Mouse (Mus musculus) intestine, embryonic 16.5 days (tissue): Measurements from ENCODE around the gene Cpne5. TPM values are rescaled to one million over a fixed set of nuclear protein-coding genes. Genes with fewer than 3 reads are reported as not detected.

Source experiments
- ATAC-seq: fragments of 200-750 bp; cut with Nextera tagmentation; 2 replicates; pipeline ENCODE4 v1.8.0; 2017; ENCODE audit warnings: moderate TSS enrichment, moderate library complexity
- H3K27ac ChIP-seq: fragments of 300-500 bp; sonication (generic); 2 replicates; pipeline ENCODE4 v1.5.1; 2014; ENCODE audit warnings: mild to moderate bottlenecking, low read length
- H3K27me3 ChIP-seq: fragments of 300-500 bp; sonication (generic); replicated peaks from 2 replicates; pipeline ENCODE4 v1.6.1; 2014; ENCODE audit warnings: low read length, control low read depth, mixed read lengths; ENCODE audit not compliant: control insufficient read depth, insufficient read depth
- H3K36me3 ChIP-seq: fragments of 300-500 bp; sonication (generic); 2 replicates; pipeline ENCODE4 v1.6.1; 2014; ENCODE audit warnings: low read length, control low read depth; ENCODE audit not compliant: control insufficient read depth, insufficient read depth
- H3K4me1 ChIP-seq: fragments of 300-500 bp; sonication (generic); 2 replicates; pipeline ENCODE4 v1.6.1; 2014; ENCODE audit warnings: low read length, control low read depth, mixed read lengths; ENCODE audit not compliant: control insufficient read depth, insufficient read depth
- H3K4me2 ChIP-seq: fragments of 300-500 bp; sonication (generic); 2 replicates; pipeline ENCODE4 v1.6.1; 2014; ENCODE audit warnings: low read depth, low read length, control low read depth
- H3K4me3 ChIP-seq: fragments of 300-500 bp; sonication (generic); 2 replicates; pipeline ENCODE4 v1.5.1; 2014; ENCODE audit warnings: mild to moderate bottlenecking, low read length
- H3K9ac ChIP-seq: fragments of 300-500 bp; sonication (generic); 2 replicates; pipeline ENCODE4 v1.6.1; 2014; ENCODE audit warnings: low read depth, low read length
- H3K9me3 ChIP-seq: fragments of 300-500 bp; sonication (generic); 2 replicates; pipeline ENCODE4 v1.6.1; 2016; ENCODE audit warnings: low read length, control low read depth; ENCODE audit not compliant: control insufficient read depth
- WGBS: fragments of 180-500 bp; shearing (Covaris S2); extraction: QIAGEN DNeasy Blood & Tissue Kit; methylation state at CpG from one replicate; pipeline ENCODE4 v1.1.7; 2014; 5-methylcytosine and 5-hydroxymethylcytosine counted together
- polyA plus RNA-seq: library from polyadenylated mRNA; unstranded; fragments of >200 nt; fragmentation: Nextera tagmentation; extraction: Ambion mirVana; gene quantifications from 2 replicates; pipeline ENCODE4 v1.2.1, GENCODE M21; 2015

The Cpne5 gene
- polyA plus RNA-seq, 1 experiment from 2014 or later = 5.9 TPM

DNA sequence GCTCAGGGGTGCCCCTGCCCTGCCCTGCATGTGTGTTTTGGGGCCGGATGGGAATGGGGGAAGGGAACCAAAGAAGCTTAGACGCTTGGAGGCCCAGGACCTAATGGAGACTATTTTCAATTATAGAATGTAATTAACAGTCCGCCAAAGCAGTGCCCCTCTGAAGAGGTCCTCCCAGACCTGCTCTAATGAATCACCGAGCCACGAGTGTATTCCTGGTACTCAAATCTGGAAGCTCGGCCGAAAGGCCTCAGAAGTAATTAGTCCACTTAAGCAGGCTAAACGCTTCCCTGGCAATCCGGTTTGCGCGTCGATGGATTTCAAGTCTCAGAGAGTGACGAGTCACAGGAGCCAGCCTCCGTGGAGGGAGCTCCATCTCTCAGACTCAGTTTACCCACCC lies 17.3 kb downstream of the Cpne5 start:
- Histone ChIP-seq H3K9me3 (no peaks in the 10 kb centered on the region), H3K4me2 (no peak overlapping the region), H3K36me3 (no peaks in the 10 kb centered on the region; the same call in 1 of the 2 replicates), H3K27me3 (no peaks in the 10 kb centered on the region), H3K4me1 (no peaks in the 10 kb centered on the region), H3K9ac (no peak overlapping the region), H3K4me3 (no peak overlapping the region), H3K27ac (no peak overlapping the region)
- WGBS = 76% methylated on average over 14 of the region's 14 CpGs
- ATAC-seq = no peak

DNA sequence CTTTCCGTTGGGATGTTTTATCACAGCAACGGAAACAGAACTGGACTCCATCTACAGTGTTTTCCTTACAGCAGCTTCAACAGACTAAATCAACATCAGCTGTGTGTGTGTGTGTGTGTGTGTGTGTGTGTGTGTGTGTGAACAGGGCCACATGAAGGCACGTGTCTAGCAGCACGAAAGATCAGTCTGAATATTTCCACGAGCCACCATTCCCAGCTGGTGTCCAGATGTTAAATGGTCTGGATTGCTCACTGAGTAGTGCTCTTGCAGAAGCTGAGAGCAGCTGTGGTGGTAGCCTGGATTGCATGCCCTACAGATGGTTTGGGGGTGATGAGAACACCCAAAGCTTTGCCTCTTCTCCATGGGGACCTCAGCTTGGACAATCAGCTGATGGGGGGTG lies 19.9 kb downstream of the Cpne5 start:
- H3K27me3 ChIP-seq = no peaks in the 10 kb centered on the region
- H3K4me3 ChIP-seq = no peak overlapping the region
- 53% methylated on average over 5 of the region's 5 CpGs for WGBS
- no peaks in the 10 kb centered on the region for H3K9me3 ChIP-seq
- H3K9ac ChIP-seq = no peak overlapping the region
- ATAC-seq = no peak
- H3K27ac ChIP-seq = no peak overlapping the region
- H3K36me3 ChIP-seq = no peaks in the 10 kb centered on the region
- H3K4me2 ChIP-seq = no peak overlapping the region
- peaks cover 6% of the 10 kb centered on the region for H3K4me1 ChIP-seq

DNA sequence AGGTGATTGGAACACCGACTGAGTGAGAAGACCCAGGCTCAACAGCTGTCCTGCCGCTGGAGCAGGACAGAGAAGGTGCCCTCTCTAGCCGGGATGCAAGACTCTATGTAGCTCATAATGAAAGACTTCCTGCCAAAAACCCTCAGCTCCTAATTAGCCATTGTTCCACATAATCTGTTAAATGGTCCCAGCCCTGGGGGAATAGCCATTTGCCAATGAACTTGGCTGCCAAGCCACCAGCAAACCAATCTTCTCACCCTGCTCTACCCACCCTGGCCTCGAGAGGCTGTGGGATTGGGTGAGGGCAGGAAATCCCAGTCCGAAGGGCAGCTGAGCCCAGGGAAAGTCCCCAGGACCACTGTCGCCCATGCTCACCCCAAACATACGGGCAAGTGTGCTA lies 21.9 kb downstream of the Cpne5 start:
- H3K4me2 ChIP-seq = no peak overlapping the region
- H3K36me3 ChIP-seq = no peaks in the 10 kb centered on the region
- no peak overlapping the region for H3K9ac ChIP-seq
- no peaks in the 10 kb centered on the region for H3K9me3 ChIP-seq
- H3K4me3 ChIP-seq = no peak overlapping the region
- peaks cover 12% of the 10 kb centered on the region for H3K4me1 ChIP-seq
- no peak overlapping the region for H3K27ac ChIP-seq
- 65% methylated on average over 7 of the region's 7 CpGs for WGBS
- H3K27me3 ChIP-seq = no peaks in the 10 kb centered on the region
- no peak for ATAC-seq

DNA sequence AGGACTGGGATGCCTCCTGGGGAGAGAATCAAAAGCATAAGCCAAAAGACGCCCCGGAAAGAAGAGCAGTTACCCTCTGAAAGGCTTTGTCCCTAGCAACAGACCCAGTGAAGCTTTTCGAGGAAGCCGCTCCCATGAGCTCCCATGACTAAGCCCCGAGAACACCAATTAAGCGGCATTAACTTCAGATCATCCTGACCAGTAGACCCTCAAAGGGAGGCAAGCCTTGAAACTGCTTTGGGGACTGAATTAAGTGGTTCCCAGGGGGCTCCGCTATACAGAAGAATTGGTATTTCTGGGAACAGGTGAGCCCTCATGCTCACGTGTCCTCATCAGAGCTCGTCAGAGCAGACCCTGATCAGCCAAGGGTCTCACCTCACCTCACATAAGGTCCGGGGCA lies 23.3 kb downstream of the Cpne5 start:
- H3K36me3 ChIP-seq = no peaks in the 10 kb centered on the region
- no peaks in the 10 kb centered on the region for H3K9me3 ChIP-seq
- no peak overlapping the region for H3K4me3 ChIP-seq
- H3K4me2 ChIP-seq = no peak overlapping the region
- H3K9ac ChIP-seq = no peak overlapping the region
- H3K27me3 ChIP-seq = no peaks in the 10 kb centered on the region
- peaks cover 12% of the 10 kb centered on the region for H3K4me1 ChIP-seq
- WGBS = 65% methylated on average over 10 of the region's 10 CpGs
- no peak for ATAC-seq
- no peak overlapping the region for H3K27ac ChIP-seq

DNA sequence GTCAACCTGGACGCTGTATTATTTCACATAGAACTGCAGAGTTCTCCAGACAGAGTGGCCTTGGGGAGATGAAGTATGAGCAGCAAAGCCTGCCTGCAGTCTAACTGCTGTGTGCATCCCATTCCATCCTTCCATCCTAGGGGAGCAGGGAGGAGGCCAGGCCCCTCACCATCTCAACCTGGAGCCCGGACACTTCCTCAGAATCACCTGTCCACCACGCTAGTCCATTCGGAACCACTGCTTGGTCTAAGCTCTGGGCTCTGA lies 23.8 kb downstream of the Cpne5 start:
- H3K36me3 ChIP-seq = no peaks in the 10 kb centered on the region
- ATAC-seq = no peak
- H3K4me2 ChIP-seq = no peak overlapping the region
- peaks cover 12% of the 10 kb centered on the region for H3K4me1 ChIP-seq
- no peaks in the 10 kb centered on the region for H3K9me3 ChIP-seq
- H3K9ac ChIP-seq = no peak overlapping the region
- no peak overlapping the region for H3K27ac ChIP-seq
- H3K27me3 ChIP-seq = no peaks in the 10 kb centered on the region
- WGBS = 78% methylated on average over 4 of the region's 4 CpGs
- H3K4me3 ChIP-seq = no peak overlapping the region

DNA sequence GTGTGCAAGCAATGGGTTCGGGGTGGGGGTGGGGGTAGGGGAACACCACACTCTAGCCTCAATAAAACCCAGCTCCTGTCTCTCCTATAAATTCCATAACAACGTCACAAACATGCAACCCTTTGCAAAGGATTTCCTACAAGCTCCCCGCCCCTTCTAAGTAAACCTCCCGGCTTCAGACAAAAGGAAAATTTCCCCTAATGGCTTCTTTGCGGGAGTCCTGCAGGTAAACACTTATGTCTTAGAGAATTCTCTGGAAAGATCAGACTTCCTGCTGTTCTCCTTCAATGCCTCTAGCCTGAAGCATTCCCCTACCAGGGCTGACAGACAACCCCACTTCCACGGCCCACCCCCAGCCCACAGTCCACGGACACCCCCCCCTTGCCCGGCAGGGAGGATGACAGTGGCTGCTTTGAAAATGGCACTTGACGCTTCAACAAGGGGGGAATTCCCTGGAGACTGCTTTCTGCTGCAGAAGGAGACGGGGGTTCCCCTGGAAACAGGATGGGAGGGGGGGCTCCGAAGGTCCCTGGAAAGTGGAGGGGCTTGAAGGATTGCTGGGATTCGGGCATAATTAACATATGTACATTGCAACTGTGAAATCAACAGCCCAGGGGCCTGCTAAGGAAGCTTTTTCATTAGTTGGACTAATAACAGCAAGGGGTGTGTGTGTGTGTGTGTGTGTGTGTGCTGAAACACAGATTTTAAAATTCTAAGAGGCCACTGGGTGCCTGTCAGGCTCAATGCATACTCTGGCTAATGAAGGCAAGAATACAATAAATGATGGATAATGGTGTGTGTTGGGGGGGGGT lies 24.4 kb downstream of the Cpne5 start:
- WGBS = 22% methylated on average over 12 of the region's 12 CpGs
- H3K27me3 ChIP-seq = no peaks in the 10 kb centered on the region
- no peaks in the 10 kb centered on the region for H3K9me3 ChIP-seq
- no peak overlapping the region for H3K9ac ChIP-seq
- H3K4me2 ChIP-seq = peak overlapping the region; percentile 26; the same call in 1 of the 2 replicates
- no peaks in the 10 kb centered on the region for H3K36me3 ChIP-seq
- H3K4me3 ChIP-seq = no peak overlapping the region
- ATAC-seq = no peak
- peaks cover 12% of the 10 kb centered on the region for H3K4me1 ChIP-seq
- no peak overlapping the region for H3K27ac ChIP-seq

DNA sequence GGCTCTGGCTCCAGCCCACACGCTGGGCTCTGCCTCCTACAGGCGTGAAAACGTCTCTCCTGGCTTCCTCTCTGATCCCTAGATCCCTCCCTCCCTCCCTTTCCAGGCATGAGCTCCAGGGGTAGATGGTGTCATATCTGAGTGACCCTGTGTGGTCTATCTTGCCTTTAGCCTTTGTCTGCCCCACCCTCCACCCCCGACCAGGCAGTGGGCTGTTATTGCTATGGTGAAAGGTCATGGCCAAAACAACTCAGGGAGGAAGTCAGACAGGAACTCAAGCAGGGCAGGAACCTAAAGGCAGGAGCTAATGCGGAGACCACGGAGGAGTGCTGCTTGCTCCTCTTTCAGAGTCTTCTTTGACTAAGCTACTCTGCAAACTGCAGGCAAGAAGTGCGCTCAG lies 26.1 kb downstream of the Cpne5 start:
- 51% methylated on average over 7 of the region's 7 CpGs for WGBS
- ATAC-seq = peak; percentile 8; the same call in 1 of the 2 replicates
- Histone ChIP-seq H3K4me2 (peak overlapping the region; percentile 22), H3K9me3 (no peaks in the 10 kb centered on the region), H3K4me3 (no peak overlapping the region), H3K4me1 (peaks cover 12% of the 10 kb centered on the region), H3K27ac (no peak overlapping the region), H3K36me3 (no peaks in the 10 kb centered on the region), H3K9ac (no peak overlapping the region), H3K27me3 (no peaks in the 10 kb centered on the region)

DNA sequence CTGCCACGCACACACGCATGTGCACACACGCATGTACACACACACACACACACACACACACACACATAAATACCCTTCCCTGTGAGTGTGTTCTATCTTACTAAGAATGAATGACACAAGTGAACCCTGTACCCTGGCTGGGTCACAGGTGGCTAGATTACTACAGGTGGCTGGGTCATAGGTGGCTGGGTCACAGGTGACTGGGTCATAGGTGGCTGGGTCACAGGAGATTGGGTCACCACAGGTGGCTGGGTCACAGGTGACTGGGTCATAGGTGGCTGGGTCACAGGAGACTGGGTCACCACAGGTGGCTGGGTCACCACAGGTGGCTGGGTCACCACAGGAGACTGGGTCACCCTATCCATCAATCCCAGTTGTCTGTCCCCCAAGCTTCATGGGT lies 27.9 kb downstream of the Cpne5 start:
- 98% methylated on average over 3 of the region's 3 CpGs for WGBS
- H3K27me3 ChIP-seq = no peaks in the 10 kb centered on the region
- ATAC-seq = no peak
- no peaks in the 10 kb centered on the region for H3K9me3 ChIP-seq
- no peaks in the 10 kb centered on the region for H3K36me3 ChIP-seq
- peaks cover 12% of the 10 kb centered on the region for H3K4me1 ChIP-seq
- no peak overlapping the region for H3K4me2 ChIP-seq
- H3K27ac ChIP-seq = no peak overlapping the region
- no peak overlapping the region for H3K4me3 ChIP-seq
- H3K9ac ChIP-seq = no peak overlapping the region

DNA sequence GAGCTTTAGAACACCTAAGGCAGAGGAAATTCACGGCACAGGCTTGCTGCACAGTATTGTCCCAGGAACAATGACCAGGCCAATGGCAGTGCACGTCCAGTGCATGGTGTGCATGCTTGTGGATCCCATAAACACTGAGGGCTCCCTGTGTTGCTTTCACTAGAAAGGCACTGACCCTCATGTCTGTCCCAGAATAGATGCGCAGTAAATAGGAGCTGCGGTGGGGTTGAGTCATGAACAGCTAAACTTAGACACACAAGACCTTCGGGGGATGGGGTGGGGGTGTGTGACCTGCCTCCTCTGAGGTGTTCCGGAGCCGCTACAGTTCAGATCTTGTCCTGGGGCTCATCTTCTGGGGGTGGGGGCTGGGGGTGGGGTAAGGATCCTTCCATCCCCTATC lies 31.9 kb downstream of the Cpne5 start:
- Histone ChIP-seq H3K4me1 (no peaks in the 10 kb centered on the region), H3K4me3 (no peak overlapping the region), H3K9ac (no peak overlapping the region), H3K4me2 (no peak overlapping the region), H3K27me3 (no peaks in the 10 kb centered on the region), H3K36me3 (no peaks in the 10 kb centered on the region), H3K9me3 (no peaks in the 10 kb centered on the region), H3K27ac (no peak overlapping the region)
- ATAC-seq = no peak
- WGBS = 82% methylated on average over 7 of the region's 7 CpGs

DNA sequence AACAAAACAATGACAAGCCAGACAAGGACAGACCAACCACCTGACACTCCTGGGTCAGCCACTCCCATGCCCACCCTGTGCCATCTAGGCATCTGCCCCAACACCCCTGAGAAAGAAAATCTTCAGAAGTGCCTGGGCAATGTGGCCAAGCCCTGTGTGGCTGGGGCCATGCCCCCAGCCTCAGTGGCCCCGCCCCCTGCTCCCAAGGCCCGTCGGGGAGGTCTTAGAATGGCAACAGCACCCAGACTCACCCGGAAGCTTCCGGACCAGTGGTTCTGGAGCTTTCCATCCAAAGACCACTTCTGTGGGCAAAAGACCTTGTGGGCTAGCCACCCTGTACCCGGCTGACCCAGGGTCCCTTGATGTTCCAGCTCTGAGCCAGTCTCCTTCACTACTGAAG lies 35.4 kb downstream of the Cpne5 start:
- WGBS = 69% methylated on average over 6 of the region's 6 CpGs
- Histone ChIP-seq H3K4me3 (no peak overlapping the region), H3K9ac (no peak overlapping the region), H3K4me2 (no peak overlapping the region), H3K27me3 (no peaks in the 10 kb centered on the region), H3K36me3 (no peaks in the 10 kb centered on the region), H3K9me3 (no peaks in the 10 kb centered on the region), H3K27ac (no peak overlapping the region), H3K4me1 (peaks cover 4% of the 10 kb centered on the region; the same call in 1 of the 2 replicates)
- ATAC-seq = no peak
